Mouse (Mus musculus) liver, embryonic 14.5 days (tissue): ENCODE measurements around the gene B3gnt2. TPM values are rescaled to one million over a fixed set of nuclear protein-coding genes. Genes with fewer than 3 reads are reported as not detected.
A peak's percentile ranks its signal among the peaks of the same experiment; 100 is the strongest.

ENCODE experiments used
- ATAC-seq: fragments of 200-750 bp; cut with Nextera tagmentation; 2 replicates; pipeline ENCODE4 v1.8.0; 2017; ENCODE audit warnings: moderate number of reproducible peaks, mild to moderate bottlenecking, moderate library complexity; ENCODE audit not compliant: insufficient read depth
- DNase-seq, 3 experiments: peaks; one replicate each; pipeline ENCODE4 v3.0.0-alpha.2; 2012 to 2013; ENCODE audit warnings: low read depth in 3 of 3, low spot score in 3 of 3
- H3K27ac ChIP-seq: fragments of 300-500 bp; sonication (generic); 2 replicates; pipeline ENCODE4 v1.5.1; 2014; ENCODE audit warnings: moderate library complexity, mild to moderate bottlenecking, control low read depth, inconsistent platforms
- H3K27me3 ChIP-seq: fragments of 300-500 bp; sonication (generic); 2 replicates; pipeline ENCODE4 v1.6.1; 2014; ENCODE audit warnings: mild to moderate bottlenecking, low read length, moderate library complexity; ENCODE audit not compliant: control insufficient read depth, insufficient read depth
- H3K36me3 ChIP-seq: fragments of 300-500 bp; sonication (generic); replicated peaks from 2 replicates; pipeline ENCODE4 v1.6.1; 2014; ENCODE audit warnings: low read depth; ENCODE audit not compliant: control insufficient read depth, insufficient read depth
- H3K4me1 ChIP-seq, 2 experiments: fragments of 200-500 bp in 1 of 2; fragments of 300-500 bp in 1 of 2; sonication (generic) in 1 of 2; replicated peaks; 2 replicates each; pipeline ENCODE4 v1.6.1; 2012 to 2014; ENCODE audit warnings: antibody characterized with exemption in 1 of 2, inconsistent platforms in 1 of 2, low read length in 1 of 2; ENCODE audit not compliant: control insufficient read depth in 2 of 2, insufficient read depth in 2 of 2
- H3K4me2 ChIP-seq: fragments of 300-500 bp; sonication (generic); 2 replicates; pipeline ENCODE4 v1.6.1; 2014; ENCODE audit warnings: low read depth, mild to moderate bottlenecking, control low read depth, moderate library complexity
- H3K4me3 ChIP-seq, 2 experiments: fragments of 200-500 bp in 1 of 2; fragments of 300-500 bp in 1 of 2; sonication (generic) in 1 of 2; 2 replicates each; pipeline ENCODE4 v1.5.1; 2012 to 2014; ENCODE audit warnings: low read depth in 2 of 2, low read length in 2 of 2, mild to moderate bottlenecking in 2 of 2, control low read depth in 1 of 2, inconsistent platforms in 1 of 2, moderate library complexity in 1 of 2; ENCODE audit not compliant: insufficient read depth in 1 of 2
- H3K9ac ChIP-seq: fragments of 300-500 bp; sonication (generic); replicated peaks from 2 replicates; pipeline ENCODE4 v1.6.1; 2014; ENCODE audit warnings: mild to moderate bottlenecking, control low read depth, moderate library complexity
- H3K9me3 ChIP-seq: fragments of 300-500 bp; sonication (generic); 2 replicates; pipeline ENCODE4 v1.6.1; 2016; ENCODE audit warnings: low read length, mixed read lengths; ENCODE audit not compliant: control insufficient read depth
- CTCF ChIP-seq: IDR thresholded peaks from 2 replicates; pipeline ENCODE4 v1.5.1; 2016; ENCODE audit warnings: antibody characterized with exemption, low read depth, control low read depth
- EP300 ChIP-seq: IDR thresholded peaks from 2 replicates; pipeline ENCODE4 v1.6.1; 2016; ENCODE audit warnings: antibody characterized with exemption, low read depth
- WGBS: fragments of 180-500 bp; shearing (Covaris S2); extraction: QIAGEN DNeasy Blood & Tissue Kit; methylation state at CpG from one replicate; pipeline ENCODE4 v1.1.7; 2014; ENCODE audit not compliant: insufficient replicate concordance; 5-methylcytosine and 5-hydroxymethylcytosine counted together
- polyA plus RNA-seq, 2 experiments: library from polyadenylated mRNA; depleted of rRNA in 1 of 2; stranded (reverse) in 1 of 2; unstranded in 1 of 2; fragments of >200 nt; fragmentation: Nextera tagmentation in 1 of 2; extraction: Ambion mirVana in 1 of 2; gene quantifications; 2 replicates each; pipeline versions ENCODE4 v1.2.1 to v1.2.3; 2012 to 2014

The B3gnt2 gene
- polyA plus RNA-seq, 2 experiments, result 2.3 to 3.6 TPM

- H3K4me2 ChIP-seq, result peak overlapping the region; percentile 93
- no peaks in the 10 kb centered on the region for H3K9me3 ChIP-seq
- H3K27me3 ChIP-seq, result no peaks in the 10 kb centered on the region
- ATAC-seq, result peak; percentile 77
- peak overlapping the region; percentile 44 for H3K27ac ChIP-seq
- no peaks in the 10 kb centered on the region for H3K36me3 ChIP-seq
- no peak for DNase-seq
- H3K4me3 ChIP-seq, result peak overlapping the region; percentile 67 to 79
- peaks cover 11 to 19% of the 10 kb centered on the region in 2 experiments for H3K4me1 ChIP-seq
- peak overlapping the region; percentile 67 for H3K9ac ChIP-seq
- TF ChIP-seq EP300, result no peak
- under 1% methylated on average over 23 of the region's 41 CpGs for WGBS
Measured at GRCm38 (mm10) chr11:22859301-22859632, 1.5 kb downstream of the B3gnt2 start.

DNA sequence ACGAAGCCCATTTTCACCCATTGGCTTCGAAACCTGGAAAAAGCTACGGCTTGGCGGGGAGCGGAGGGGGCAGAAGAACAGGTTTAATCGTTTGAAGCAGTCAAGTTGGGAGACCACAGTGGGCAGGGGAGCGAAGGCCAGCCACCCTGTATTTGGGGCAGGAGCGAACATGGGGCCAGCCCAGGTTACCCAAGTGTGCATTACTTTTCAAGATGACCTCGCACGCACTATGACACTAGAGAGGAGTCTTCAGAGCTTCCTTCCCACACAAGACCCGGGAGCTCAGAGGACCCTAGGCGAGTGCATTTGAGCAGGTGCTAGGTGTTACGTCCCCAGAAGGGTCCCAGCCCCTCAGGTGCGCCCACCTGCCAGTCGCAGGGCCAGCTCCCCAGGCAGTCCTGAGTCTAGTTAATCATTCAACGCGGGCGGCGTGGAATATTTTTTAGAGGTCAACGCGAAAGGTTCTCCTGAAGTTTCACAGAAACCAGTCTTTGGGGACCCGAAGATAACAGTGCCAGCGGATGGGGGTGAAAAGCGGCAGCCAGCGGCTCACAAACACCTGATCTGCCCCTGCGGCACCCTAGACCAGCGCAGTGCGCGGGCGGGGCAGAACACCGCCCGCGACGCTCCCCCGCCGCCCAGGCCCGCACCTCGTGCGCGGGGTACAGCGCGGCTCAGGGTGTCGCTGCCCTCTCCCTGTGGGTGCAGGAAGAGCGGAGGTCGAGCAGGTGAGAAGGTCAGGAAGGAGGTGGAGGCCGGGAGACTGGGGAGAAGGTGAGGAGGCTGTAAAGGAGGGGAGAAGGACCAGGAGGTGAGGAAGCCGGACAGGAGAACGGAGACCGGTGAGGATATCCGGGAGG lies 2.1 kb downstream of the B3gnt2 start:
- no peak for DNase-seq

GRCm38 (mm10) chr11:22857705-22858440 lies 2.9 kb downstream of the B3gnt2 start:
- WGBS, result 6% methylated on average over 25 of the region's 25 CpGs
- Histone ChIP-seq H3K4me1 (peaks cover 15 to 29% of the 10 kb centered on the region in 2 experiments), H3K4me2 (peak overlapping the region; percentile 93), H3K9me3 (no peaks in the 10 kb centered on the region), H3K27me3 (no peaks in the 10 kb centered on the region), H3K9ac (peak overlapping the region; percentile 67), H3K4me3 (peak overlapping the region; percentile 67 to 79), H3K27ac (no peak overlapping the region), H3K36me3 (no peaks in the 10 kb centered on the region)
- ATAC-seq (no peak), DNase-seq (no peak)
- TF ChIP-seq CTCF (no peak), EP300 (no peak)

More for the DNA sequence above, 2.1 kb downstream of the B3gnt2 start:
- Histone ChIP-seq H3K9me3 (no peaks in the 10 kb centered on the region), H3K27me3 (no peaks in the 10 kb centered on the region), H3K9ac (peak overlapping the region; percentile 67), H3K36me3 (no peaks in the 10 kb centered on the region), H3K4me3 (peak overlapping the region; percentile 67 to 79), H3K4me2 (peak overlapping the region; percentile 93), H3K27ac (peak overlapping the region; percentile 44), H3K4me1 (peaks cover 11 to 22% of the 10 kb centered on the region in 2 experiments)
- WGBS, result under 1% methylated on average over 50 of the region's 50 CpGs
- ATAC-seq, result peak; percentile 57
- no peak for TF ChIP-seq CTCF
- TF ChIP-seq EP300, result no peak

- ATAC-seq (no peak), DNase-seq (no peak)
- Histone ChIP-seq H3K4me2 (peak overlapping the region; percentile 93), H3K27me3 (no peaks in the 10 kb centered on the region), H3K27ac (no peak overlapping the region), H3K9ac (no peak overlapping the region), H3K4me1 (peaks cover 15 to 33% of the 10 kb centered on the region in 2 experiments), H3K36me3 (no peaks in the 10 kb centered on the region), H3K4me3 (peak overlapping the region in 1 of 2 experiments; percentile 79; a peak in 2 of 4 replicates), H3K9me3 (no peaks in the 10 kb centered on the region)
- WGBS, result 49% methylated on average over 5 of the region's 5 CpGs
- no peak for TF ChIP-seq EP300
- TF ChIP-seq CTCF, result no peak
Measured at GRCm38 (mm10) chr11:22857106-22857704, 3.6 kb downstream of the B3gnt2 start.
